Mouse (Mus musculus) common myeloid progenitor, adult 5-6 weeks (primary cell): ENCODE measurements around the gene Cggbp1. TPM values are rescaled to one million over a fixed set of nuclear protein-coding genes. Genes with fewer than 3 reads are reported as not detected.
"Not testable (repeated sequence)": the region's sequence is repeated elsewhere in the genome, so short reads cannot be mapped to it uniquely, and the experiment has no call there.

ENCODE experiments used
- ATAC-seq: replicated peaks from 2 replicates; pipeline ENCODE4 v1.8.0; 2016; ENCODE audit warnings: low read depth, mild to moderate bottlenecking, moderate TSS enrichment, inconsistent platforms; ENCODE audit not compliant: poor library complexity, severe bottlenecking
- total RNA-seq: library from RNA; stranded (forward); fragments of 200-1000, 187-1606 nt; gene quantifications from 2 replicates; pipeline ENCODE4 v1.2.3, GENCODE M21; 2017

Gene Cggbp1
- 91.0 and 107 TPM in 2 replicates for total RNA-seq

DNA sequence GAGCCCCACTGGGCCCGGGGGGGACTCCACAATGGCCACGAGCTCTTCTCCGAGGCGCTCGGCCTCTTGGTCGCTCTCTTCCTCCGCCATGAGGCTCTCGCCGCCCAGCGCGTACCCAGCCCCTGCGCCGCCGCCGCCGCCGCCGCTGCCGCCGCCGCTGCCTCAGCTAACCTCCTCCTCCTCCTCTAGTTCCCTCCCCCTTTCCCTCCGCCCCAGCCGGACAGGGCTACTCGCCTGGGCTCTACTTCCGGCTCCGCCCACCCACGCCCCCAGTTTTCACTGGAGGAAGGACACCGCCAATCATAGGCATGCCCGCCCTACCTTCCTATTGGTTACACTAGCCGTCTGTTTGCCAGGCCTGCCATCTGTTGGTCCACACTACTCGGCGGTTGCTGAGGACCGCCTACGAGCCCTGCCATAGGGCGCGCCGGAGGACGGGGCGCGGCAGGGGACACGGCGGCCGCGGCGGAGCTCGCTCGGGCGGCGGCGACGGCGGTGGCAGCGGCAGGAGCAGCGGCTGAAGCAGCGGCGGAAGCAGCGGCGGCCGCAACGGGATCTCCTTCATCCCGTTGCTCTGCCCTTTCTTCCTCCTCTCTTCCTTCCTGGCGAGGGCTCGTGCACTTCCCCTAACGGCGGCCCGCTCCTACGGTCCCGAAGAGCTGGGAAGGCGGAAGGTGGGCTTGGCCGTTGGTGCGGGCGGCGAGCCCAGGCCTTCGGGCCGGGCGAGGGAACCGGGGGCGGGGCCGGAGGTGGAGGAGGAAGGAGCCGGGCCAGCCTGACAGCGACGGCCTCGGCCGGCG lies at the start of gene Cggbp1, which contains the start of gene Zfp654:
Gene Cggbp1 (plus strand): TSS at position 434 of the 800 bp plus-strand sequence.
Gene Zfp654 (minus strand): TSS at position 90 of the 800 bp plus-strand sequence.
- peak; percentile 94 for ATAC-seq

DNA sequence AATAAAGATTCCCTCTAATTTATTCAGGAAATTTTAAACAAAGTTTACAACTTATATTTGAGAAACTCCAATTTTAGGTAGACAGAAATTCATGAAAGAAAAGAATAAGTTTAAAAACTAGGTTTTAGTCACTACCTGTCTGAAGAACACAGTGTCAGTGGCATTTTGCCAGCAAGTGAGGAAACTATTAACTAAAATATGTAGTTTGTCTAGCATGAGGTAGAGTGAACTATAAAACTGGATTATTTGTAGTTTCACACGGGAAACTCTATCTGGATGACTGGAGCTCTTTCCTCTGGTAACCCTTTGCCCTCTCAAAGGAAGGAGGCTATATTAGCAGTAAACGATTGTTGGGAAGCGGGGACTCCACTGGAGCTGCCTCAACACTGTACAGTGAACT lies 48.8 kb upstream of the Cggbp1 start:
- ATAC-seq = no peak

DNA sequence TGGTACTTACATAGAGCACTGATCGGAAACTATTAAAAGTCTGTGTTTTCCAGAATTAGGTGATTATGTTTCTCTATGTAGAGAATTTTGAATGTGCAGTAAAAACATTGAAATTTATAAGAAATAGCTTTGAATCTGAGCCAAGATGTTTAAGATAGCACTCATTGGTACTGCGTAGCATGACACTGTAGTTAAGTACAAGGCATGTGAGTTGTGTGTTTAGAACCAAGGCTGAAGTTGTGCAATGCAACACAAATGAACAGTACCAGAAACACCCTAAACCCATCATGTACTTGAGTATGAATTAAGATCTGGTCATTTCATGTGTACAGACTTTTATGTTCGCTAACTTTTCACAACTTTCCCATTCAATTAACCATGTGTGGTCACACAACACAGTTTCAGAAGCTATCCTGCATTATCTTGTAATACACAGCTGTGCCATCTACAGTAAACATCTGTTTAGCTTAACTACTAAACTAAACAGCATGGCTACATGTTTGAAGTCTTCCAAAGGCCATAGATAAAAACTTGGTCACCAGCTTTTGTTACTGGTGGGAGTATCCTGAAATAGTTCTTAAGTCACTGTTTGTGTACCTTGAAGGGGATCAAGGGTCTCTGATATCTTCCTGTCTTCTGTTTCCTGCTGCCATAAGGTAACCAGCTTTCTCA lies 34.6 kb upstream of the Cggbp1 start:
- ATAC-seq = peak; percentile 42; the same call in 1 of the 2 replicates

DNA sequence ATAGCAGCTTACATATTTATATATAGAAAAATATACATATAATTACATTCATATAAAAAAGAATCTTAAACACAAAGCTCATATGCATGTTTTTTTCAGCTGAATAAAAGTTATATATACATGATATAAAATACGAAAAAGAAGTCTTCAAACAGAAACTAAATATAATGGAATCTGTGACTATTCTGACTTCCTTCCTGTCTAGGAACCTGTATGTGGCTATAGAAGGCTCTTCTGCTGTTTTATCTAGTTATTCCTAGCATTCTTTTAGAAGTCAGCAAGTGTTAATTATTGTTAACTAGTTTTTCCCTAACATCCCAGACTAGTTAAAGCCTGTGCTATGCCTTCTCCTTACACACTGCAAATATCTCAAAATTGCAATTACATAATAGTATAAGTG lies 27.9 kb upstream of the Cggbp1 start:
- no peak for ATAC-seq

DNA sequence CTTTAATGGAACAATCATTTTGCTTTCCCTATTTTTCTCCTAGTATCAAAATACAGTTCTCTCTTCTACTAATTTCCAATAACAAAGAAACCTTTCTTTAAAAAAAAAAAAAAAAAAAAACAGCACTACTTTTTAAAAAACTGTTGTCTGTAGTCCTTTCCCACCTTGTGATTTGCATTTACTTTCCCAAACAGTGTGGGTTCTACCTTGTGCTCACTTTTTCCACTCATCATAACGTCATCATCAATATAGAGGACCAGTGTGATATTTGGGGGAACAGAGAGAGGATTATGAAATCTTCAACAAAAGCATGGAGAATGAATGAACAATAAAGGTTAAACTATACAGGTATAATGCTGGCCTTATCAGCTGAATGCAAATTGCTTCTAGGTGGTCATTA lies 27.3 kb upstream of the Cggbp1 start:
- no peak for ATAC-seq

DNA sequence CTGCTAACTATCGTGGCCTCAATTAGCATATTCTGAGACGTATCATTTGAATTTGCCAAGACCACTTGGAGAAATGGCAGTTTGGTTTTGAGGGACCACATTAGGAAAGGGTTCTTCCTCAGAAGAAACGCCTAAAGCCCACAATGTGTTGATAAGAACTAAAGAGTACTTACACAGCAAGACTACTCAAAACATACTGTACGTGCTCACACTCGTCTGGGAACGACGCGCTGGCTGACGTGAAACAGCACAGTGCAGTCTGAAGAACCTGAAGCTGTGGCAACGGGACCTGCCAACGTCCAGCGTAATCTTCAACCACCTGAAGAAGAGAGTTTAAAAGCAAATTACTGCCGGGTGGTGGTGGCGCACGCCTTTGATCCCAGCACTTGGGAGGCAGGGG lies 21.5 kb upstream of the Cggbp1 start:
- ATAC-seq = peak; percentile 77

DNA sequence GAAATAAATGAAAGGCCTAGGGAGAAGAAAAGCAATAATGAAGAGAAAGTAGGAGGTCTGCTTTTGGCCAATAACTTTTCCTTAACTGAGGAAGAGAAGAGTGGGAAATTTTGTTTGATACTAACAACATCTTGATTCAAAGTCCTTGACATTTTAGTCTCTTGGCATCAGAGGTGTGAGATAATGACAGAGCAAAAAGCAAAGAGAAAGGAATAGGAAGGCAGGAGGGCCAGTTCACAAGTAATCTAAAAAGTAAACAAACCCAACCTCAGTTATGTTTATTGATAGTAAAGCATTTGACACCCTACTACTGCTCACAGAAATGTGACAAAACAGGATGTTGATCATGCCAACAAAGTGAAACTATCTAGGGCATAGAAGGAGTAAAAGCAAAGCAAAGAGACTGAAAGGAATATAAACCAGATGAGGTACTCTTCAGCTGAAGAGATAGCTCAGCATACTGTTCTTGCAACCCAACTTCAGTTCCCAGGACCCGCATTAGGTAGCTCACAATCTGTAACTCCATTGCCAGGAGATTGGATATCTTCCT lies 15.7 kb upstream of the Cggbp1 start:
- 0 out of 2 replicates have a peak, but pooled peaks have one; percentile 24 for ATAC-seq

DNA sequence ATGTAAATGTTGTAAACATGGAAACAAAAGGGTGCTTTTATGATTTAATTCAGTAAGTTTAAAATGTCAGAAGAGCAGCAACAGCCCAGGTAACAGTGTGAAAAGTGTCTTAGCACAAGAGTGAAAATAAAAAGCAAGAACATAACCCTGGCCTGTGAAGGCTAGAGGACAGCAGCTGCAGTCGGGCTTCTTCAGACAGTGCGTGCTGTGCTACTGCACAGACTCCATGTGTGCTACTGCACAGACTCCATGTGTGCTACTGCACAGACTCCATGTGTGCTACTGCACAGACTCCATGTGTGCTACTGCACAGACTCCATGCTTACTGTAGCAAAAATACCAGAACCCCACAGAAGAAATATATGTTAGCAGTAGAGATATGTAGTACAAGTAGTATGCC lies 15.1 kb upstream of the Cggbp1 start:
- no peak for ATAC-seq

DNA sequence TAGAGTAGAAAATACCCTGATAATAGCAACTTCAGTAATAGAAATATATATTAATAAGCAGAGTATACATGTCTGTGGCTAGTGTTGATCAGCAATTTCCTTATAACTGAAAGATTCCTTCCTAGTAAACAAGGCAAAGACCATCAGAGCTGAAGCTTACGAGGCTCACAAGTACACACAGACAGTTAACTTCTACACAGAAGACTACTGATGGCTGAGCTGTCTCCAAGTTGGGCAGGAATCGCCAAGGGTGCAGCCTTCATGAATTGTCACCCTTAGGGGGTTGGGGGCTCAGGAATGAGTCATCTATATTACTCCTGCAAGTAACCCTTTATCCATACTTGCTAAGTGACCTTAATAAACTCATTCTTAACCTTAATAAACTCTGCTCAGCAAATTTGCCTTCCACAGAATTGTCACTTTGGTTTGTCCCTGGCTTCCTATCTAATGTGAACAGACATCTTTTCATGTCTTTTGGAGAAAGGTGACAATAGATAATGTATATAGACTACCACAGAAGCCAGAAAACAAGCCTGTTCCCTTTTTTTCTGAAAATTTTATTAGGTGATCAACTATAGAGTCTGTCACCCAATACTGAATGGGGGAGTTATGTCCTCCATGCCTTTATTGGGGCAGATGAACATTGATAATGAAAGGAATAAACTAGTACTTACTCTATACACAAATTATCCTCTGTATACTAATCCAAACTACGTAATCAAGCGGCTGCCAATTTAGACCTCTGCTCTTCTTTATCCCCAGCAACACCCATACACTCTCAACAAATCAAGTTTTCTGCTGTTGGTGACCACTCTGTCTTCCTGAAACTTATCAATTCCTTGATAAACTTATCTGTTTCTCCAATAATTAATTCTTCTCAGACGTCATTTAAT lies 10.1 kb upstream of the Cggbp1 start:
- ATAC-seq = peak; percentile 85

DNA sequence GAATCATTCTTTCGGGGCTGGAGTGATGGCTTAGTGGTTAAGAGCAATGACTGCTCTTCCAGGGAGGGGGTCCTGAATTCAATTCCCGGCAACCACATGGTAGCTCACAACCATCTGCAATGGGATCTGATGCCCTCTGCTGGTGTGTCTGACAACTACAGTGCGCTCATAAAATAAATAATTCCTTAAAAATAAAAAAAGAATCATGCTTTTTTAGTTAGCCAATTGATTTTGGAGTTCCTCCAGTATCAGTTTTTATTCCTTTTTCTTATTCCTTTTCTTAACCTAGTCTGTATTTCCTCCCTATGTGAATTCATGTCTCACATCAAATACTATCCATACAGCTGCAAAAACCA lies 9.4 kb upstream of the Cggbp1 start:
- ATAC-seq = no peak

DNA sequence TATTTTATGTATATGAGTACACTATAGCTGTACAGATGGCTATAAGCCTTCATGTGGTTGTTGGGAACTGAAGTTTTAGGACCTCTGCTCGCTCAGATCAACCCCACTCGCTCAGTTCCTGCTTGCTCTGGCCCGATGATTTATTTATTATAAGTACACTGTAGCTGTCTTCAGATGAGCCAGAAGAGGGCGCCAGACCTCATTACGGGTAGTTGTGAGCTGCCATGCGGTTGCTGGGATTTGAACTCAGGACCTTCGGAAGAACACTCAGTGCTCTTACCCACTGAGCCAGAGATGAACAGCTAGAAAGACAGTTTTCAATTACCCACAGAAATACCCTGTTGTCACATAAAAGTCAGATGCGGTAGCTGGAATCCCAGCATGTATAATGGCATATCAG lies 5.8 kb upstream of the Cggbp1 start:
- ATAC-seq = no peak

DNA sequence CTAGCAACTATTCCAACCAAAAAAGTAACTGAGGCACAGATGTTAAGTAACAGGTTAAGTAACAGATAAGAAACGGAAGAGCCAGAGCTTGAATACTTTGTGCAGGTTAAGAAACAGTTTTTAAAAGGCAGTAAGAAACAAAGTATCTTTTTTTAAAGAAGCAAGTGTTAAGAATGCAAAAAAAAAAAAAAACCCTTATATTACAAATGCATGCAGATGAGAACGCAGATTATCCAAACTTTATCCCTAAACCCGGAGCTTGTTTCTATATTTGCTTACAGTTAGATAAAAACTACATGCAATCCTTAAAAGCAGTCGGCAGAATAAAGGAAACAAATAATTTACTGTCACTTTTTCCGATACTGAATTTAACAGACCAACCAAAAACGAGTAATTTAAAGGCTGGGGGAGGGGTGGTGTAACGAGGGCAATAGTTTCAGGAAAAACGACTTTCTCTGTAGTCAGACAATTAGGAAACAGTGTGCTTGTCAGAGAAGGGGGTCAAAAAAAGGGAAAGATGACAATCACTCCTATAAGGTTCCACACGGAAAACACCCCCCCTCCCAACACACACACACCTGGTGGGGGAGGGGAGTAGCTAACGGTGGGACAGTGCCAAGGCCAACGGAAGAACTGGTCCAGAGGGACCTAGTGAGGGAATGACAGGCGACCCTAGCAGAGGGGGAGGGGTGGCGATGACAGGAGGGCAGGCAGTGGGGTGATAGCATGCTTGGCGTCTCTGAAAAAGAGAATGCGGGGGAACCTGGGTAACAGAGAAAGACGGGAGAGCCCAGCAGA lies 1.3 kb upstream of the Cggbp1 start:
- peak; percentile 5; the same call in 1 of the 2 replicates for ATAC-seq

DNA sequence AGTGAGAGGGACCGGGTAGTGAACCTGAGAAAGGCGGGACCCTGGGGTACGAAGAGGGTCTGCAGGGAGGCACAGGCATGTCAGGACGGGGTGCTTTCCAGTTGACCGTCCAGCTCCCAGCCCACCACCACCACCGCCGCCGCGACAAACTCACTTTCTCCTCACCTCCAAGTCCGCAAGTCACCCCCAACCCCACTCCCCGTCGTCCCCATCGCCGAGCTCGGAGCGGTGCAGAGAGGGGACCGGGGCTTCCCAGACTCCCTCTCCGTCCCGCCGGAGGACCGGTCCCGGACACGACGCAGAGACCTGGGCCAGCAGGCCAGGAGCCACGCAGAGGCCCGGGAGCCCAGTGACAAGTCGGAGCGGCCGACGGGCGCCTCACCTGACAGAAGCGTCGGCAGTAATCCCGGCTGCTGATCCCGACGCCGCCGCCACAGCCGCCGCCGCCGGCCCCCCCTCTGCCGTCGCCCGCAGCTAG lies 672 bp upstream of the Cggbp1 start:
- ATAC-seq = no peak

DNA sequence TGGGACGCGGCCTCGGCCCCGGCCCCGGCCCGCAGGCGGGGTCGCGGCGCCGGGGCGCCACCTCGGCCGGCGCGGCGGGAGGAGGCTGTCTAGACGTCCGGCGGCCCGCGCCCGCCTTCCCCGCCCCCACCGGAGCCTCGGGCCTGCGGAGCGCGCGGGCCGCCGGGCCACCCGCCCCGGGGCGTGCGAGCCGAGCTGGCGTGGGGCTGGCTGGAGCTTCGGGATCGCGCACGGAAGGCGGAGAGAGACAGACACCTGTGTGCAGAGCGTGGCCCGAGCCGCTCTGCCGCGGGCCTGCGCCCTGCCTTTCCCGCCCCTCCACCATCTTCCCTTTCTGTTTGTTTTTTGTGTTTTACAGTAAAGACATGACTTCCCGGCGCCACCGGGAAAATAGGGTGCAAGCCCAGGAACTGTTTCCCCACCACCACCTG lies 660 bp downstream of the Cggbp1 start:
- no peak for ATAC-seq

DNA sequence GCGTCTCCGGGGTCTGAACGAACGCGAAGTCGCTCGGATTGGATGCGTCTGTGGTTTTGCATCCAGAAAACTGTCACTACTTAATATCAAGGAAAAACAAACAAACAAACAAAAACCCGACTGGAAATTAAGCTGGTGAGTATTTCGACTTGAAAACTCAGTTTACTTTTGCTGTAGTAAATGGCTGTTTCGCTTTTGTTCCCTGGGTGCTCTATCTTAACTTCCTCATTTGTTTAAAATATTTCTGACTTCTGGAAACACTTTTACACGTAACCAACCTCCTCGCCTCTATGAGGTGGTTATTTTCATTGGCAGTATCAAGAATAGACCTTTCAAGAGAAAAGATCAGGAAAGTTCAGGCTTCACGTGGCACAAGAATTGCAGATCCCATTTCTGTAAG lies 1.1 kb downstream of the Cggbp1 start:
- no peak for ATAC-seq

DNA sequence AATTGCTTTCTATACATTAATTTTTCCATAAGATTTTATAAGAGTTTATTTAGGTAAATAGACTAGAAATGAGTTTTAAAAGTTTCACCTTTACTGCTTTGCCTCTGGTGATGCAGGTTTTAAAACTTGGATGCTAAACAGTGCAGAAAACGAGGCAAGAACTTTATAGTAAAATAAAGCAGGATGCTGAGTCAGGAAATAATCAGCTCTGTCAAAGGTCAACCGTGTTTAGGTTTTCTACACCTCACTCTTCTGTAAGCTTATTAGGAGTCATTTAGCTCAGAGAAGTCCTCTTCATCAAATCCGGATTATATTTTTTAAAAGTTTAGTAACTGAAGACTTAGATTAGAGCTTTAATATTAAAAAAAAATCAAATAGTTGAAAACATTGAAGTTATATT lies 5.2 kb downstream of the Cggbp1 start:
- no peak for ATAC-seq

DNA sequence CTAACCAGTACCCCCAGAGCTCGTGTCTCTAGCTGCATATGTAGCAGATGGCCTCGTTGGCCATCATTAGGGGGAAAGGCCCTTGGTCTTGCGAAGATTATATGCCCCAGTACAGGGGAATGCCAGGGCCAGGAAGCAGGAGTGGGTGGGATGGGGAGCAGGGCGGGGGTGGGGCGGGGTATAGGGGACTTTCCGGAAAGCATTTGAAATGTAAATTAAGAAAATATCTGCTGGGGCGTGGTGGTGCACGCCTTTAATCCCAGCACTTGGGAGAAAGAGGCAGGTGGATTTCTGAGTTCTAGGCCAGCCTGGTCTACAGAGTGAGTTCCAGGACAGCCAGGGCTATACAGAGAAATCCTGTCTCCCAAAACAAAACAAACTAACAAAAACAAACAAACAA lies 14.0 kb downstream of the Cggbp1 start:
- ATAC-seq = not testable (repeated sequence)

DNA sequence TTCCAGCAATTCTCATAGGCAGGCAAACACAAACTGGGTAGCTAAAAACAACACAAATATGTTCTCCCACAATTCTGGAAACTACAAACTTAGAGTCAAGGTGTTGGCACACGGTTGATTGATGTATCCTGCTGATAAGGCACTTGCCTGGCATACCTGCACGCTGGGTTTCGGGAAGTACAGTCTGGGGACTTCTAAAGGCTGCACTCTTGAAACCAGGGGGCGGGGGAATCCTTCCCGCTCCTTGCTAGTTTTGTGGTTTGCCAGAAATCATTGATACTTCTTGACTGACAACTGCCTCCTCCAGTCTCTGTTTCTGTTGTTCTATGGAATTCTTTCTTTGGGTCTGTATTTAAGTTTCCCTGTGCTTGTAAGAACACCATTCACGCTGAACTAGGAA lies 16.8 kb downstream of the Cggbp1 start:
- ATAC-seq = no peak

DNA sequence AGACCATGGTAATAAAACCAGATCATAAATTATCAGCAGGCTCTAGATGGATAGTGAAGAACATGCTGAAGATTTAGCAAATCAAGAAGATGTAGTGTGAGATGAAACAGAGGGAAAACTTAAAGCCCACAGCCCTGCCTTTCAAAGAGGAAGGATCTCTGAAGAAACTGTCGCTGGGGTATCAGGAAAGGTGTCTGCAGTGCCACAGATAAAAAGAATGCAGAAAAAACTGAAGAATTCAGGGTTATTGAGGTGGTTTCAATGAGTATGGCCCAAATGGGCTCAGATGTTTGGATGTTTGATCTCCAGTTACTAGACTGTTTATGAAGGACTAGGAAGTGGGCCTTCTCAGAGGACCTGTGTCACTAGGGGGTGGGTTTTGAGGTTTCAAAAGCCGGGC lies 17.8 kb downstream of the Cggbp1 start:
- no peak for ATAC-seq
